In genomic region chr2:152727795-152728510, GRCm38 (mm10) we compare ENCODE assay signal across 8 mouse cellular contexts. TPM values are rescaled to one million over a fixed set of nuclear protein-coding genes. Genes with fewer than 3 reads are reported as not detected.
DNase-seq lines count a peak whose midpoint lies in the region; ATAC-seq and TF ChIP-seq lines count a peak whose summit lies in the region.

No protein-coding gene starts in this region.

- 78% methylated on average over 14 of the region's 14 CpGs for WGBS in limb, embryonic 13.5 days
- WGBS in stomach, embryonic 15.5 days: 74% methylated on average over 14 of the region's 14 CpGs
- WGBS in cerebellum, adult 2 months: 82% methylated on average over 14 of the region's 14 CpGs

- H3K9me3 ChIP-seq in limb, embryonic 13.5 days: no peaks in the 10 kb centered on the region
- H3K9me3 ChIP-seq in stomach, embryonic 15.5 days: no peaks in the 10 kb centered on the region

- peak overlapping the region; percentile 100 for H3K27ac ChIP-seq in brown adipose tissue, adult 24 weeks (replicated peaks; ENCODE audit: low read depth, low read length)
- peak overlapping the region; percentile 92; the same call in 1 of the 2 replicates for H3K27ac ChIP-seq in limb, embryonic 13.5 days
- H3K27ac ChIP-seq in stomach, embryonic 15.5 days: peak overlapping the region; percentile 90
- H3K27ac ChIP-seq in cerebellum, adult 2 months (ENCODE audit: insufficient read depth, low read length): no peak overlapping the region; the same call in 1 of the 2 replicates

- H3K9ac ChIP-seq in limb, embryonic 13.5 days: no peak overlapping the region
- no peak overlapping the region for H3K9ac ChIP-seq in stomach, embryonic 15.5 days

- no peak for ATAC-seq in limb, embryonic 13.5 days (ENCODE audit: low FRiP score, low read depth)
- ATAC-seq in stomach, embryonic 15.5 days (ENCODE audit: insufficient read depth, low FRiP score, low read depth): peak; percentile 7; the same call in 1 of the 2 replicates

- H3K36me3 ChIP-seq in limb, embryonic 13.5 days: no peaks in the 10 kb centered on the region
- H3K36me3 ChIP-seq in stomach, embryonic 15.5 days: no peaks in the 10 kb centered on the region

- no peak for TF ChIP-seq POLR2A in cerebellum, adult 2 months (IDR thresholded peaks at IDR 0.05; ENCODE audit: borderline replicate concordance, insufficient read depth, low read length)

- TF ChIP-seq CTCF in cerebellum, adult 2 months (IDR thresholded peaks at IDR 0.05; ENCODE audit: borderline replicate concordance, insufficient read depth, low read depth, low read length): no peak

- H3K27me3 ChIP-seq in limb, embryonic 13.5 days: no peaks in the 10 kb centered on the region
- no peaks in the 10 kb centered on the region for H3K27me3 ChIP-seq in stomach, embryonic 15.5 days (replicated peaks)
- H3K27me3 ChIP-seq in cerebellum, adult 2 months (ENCODE audit: control insufficient read depth, insufficient read depth, low read length): 0 out of 2 replicates have a peak, but pooled peaks cover 1% of the 10 kb centered on the region

- intact Hi-C loops in heart, postnatal 36 days (cut with DNase I): no loop called here

- peak overlapping the region; percentile 49 for H3K4me3 ChIP-seq in brown adipose tissue, adult 24 weeks (ENCODE audit: insufficient read depth, low read depth, low read length)
- H3K4me3 ChIP-seq in limb, embryonic 13.5 days: no peak overlapping the region
- no peak overlapping the region for H3K4me3 ChIP-seq in stomach, embryonic 15.5 days (replicated peaks)
- no peak overlapping the region for H3K4me3 ChIP-seq in cerebellum, adult 2 months (replicated peaks; ENCODE audit: insufficient read depth, low read depth, low read length)

- DNase-seq in 3T3-L1 (ENCODE audit: low read depth, low spot score): peak; percentile 52
- DNase-seq in heart, postnatal 36 days: peak; percentile 45 to 56
- no peak for DNase-seq in cerebellum, postnatal 14 days
- DNase-seq in cerebellum, adult 2 months: no peak
- DNase-seq in testis, postnatal 10 days (ENCODE audit: low spot score): no peak

- H3K4me2 ChIP-seq in limb, embryonic 13.5 days (replicated peaks): no peak overlapping the region
- no peak overlapping the region for H3K4me2 ChIP-seq in stomach, embryonic 15.5 days

- peaks cover 27% of the 10 kb centered on the region for H3K4me1 ChIP-seq in brown adipose tissue, adult 24 weeks (ENCODE audit: control insufficient read depth, insufficient read depth, insufficient read length, low read length)
- H3K4me1 ChIP-seq in limb, embryonic 13.5 days: peaks cover 80% of the 10 kb centered on the region
- peaks cover 45% of the 10 kb centered on the region for H3K4me1 ChIP-seq in stomach, embryonic 15.5 days
- peaks cover 6% of the 10 kb centered on the region; the same call in 1 of the 2 replicates for H3K4me1 ChIP-seq in cerebellum, adult 2 months (ENCODE audit: control insufficient read depth, insufficient read depth, low read length)

RNA-seq across cellular contexts. Expression of gene Id1, which starts 8.1 kb away (rescaled TPM):
- 48.0 and 59.8 TPM in 2 replicates for polyA plus RNA-seq in brown adipose tissue, adult 24 weeks (2012; ENCODE audit: insufficient read depth, insufficient read length, missing spikeins)
- total RNA-seq in heart, postnatal 36 days (2021): 10 to 100 TPM; 50.9 to 53.7 TPM
- 232 and 236 TPM in 2 replicates for polyA plus RNA-seq in limb, embryonic 13.5 days (2015; fragmentation: Nextera tagmentation; extraction: Ambion mirVana)
- 117 and 138 TPM in 2 replicates for polyA plus RNA-seq in stomach, embryonic 15.5 days (2015; fragmentation: Nextera tagmentation; extraction: Ambion mirVana)
- polyA plus RNA-seq in cerebellum, adult 2 months (2012; rRNA removed): 63.8 and 68.7 TPM in 2 replicates

RNA-seq across cellular contexts. Expression of gene Cox4i2, which starts 26.0 kb away (rescaled TPM):
- polyA plus RNA-seq in brown adipose tissue, adult 24 weeks (2012; ENCODE audit: insufficient read depth, insufficient read length, missing spikeins): 6.3 and 8.7 TPM in 2 replicates
- total RNA-seq in heart, postnatal 36 days (2021): 10 to 100 TPM; 13.1 to 16.0 TPM
- 32.0 and 34.4 TPM in 2 replicates for polyA plus RNA-seq in limb, embryonic 13.5 days (2015; fragmentation: Nextera tagmentation; extraction: Ambion mirVana)
- polyA plus RNA-seq in stomach, embryonic 15.5 days (2015; fragmentation: Nextera tagmentation; extraction: Ambion mirVana): 19.0 and 19.5 TPM in 2 replicates
- 9.2 and 9.7 TPM in 2 replicates for polyA plus RNA-seq in cerebellum, adult 2 months (2012; rRNA removed)

RNA-seq across cellular contexts. Expression of gene Mcts2, which starts 41.1 kb away (rescaled TPM):
- polyA plus RNA-seq in brown adipose tissue, adult 24 weeks (2012; ENCODE audit: insufficient read depth, insufficient read length, missing spikeins): 42.0 and 42.5 TPM in 2 replicates
- total RNA-seq in heart, postnatal 36 days (2021): 10 to 100 TPM; 16.2 to 16.5 TPM
- 29.2 and 30.0 TPM in 2 replicates for polyA plus RNA-seq in limb, embryonic 13.5 days (2015; fragmentation: Nextera tagmentation; extraction: Ambion mirVana)
- 23.1 and 26.7 TPM in 2 replicates for polyA plus RNA-seq in stomach, embryonic 15.5 days (2015; fragmentation: Nextera tagmentation; extraction: Ambion mirVana)
- polyA plus RNA-seq in cerebellum, adult 2 months (2012; rRNA removed): 19.2 and 19.9 TPM in 2 replicates

RNA-seq across cellular contexts. Expression of gene H13, which starts 58.7 kb away (rescaled TPM):
- 54.9 and 59.2 TPM in 2 replicates for polyA plus RNA-seq in brown adipose tissue, adult 24 weeks (2012; ENCODE audit: insufficient read depth, insufficient read length, missing spikeins)
- total RNA-seq in heart, postnatal 36 days (2021): 10 to 100 TPM; 33.1 to 41.2 TPM
- polyA plus RNA-seq in limb, embryonic 13.5 days (2015; fragmentation: Nextera tagmentation; extraction: Ambion mirVana): 156 and 159 TPM in 2 replicates
- polyA plus RNA-seq in stomach, embryonic 15.5 days (2015; fragmentation: Nextera tagmentation; extraction: Ambion mirVana): 122 and 135 TPM in 2 replicates
- polyA plus RNA-seq in cerebellum, adult 2 months (2012; rRNA removed): 80.5 and 83.5 TPM in 2 replicates

Comparison
In these comparisons a context has a peak if more than half of its experiments do, and no peak if none do; other contexts are left out.
1. DNase-seq: peak in 3T3-L1 (single experiment) and heart, postnatal 36 days (2 of 2); none in cerebellum, postnatal 14 days (0 of 2), cerebellum, adult 2 months (0 of 2) and testis, postnatal 10 days (single experiment).